Mouse (Mus musculus) small intestine, adult 2 months (tissue): ENCODE data around the gene Dnajc13. TPM values are rescaled to one million over a fixed set of nuclear protein-coding genes. Genes with fewer than 3 reads are reported as not detected.

Experiments
- H3K27ac ChIP-seq: fragments of 200-500 bp; 2 replicates; pipeline ENCODE4 v1.5.1; 2012; ENCODE audit warnings: low read depth, low read length, control low read depth, inconsistent platforms; ENCODE audit not compliant: insufficient read depth
- H3K27me3 ChIP-seq: fragments of 200-500 bp; 2 replicates; pipeline ENCODE4 v1.6.1; 2012; ENCODE audit warnings: mild to moderate bottlenecking, moderate library complexity, low read length, inconsistent platforms; ENCODE audit not compliant: control insufficient read depth, insufficient read depth
- H3K36me3 ChIP-seq: fragments of 200-500 bp; 2 replicates; pipeline ENCODE4 v1.6.1; 2012; ENCODE audit warnings: mild to moderate bottlenecking, low read length, control low read depth, inconsistent platforms; ENCODE audit not compliant: control insufficient read depth, insufficient read depth
- H3K4me1 ChIP-seq: fragments of 200-500 bp; 2 replicates; pipeline ENCODE4 v1.6.1; 2012; ENCODE audit warnings: low read length, inconsistent platforms, mixed read lengths; ENCODE audit not compliant: control insufficient read depth, insufficient read depth, insufficient read length
- H3K4me3 ChIP-seq: fragments of 200-500 bp; 2 replicates; pipeline ENCODE4 v1.5.1; 2012; ENCODE audit warnings: low read depth, mild to moderate bottlenecking, control low read depth, inconsistent platforms, low read length, moderate library complexity
- CTCF ChIP-seq: fragments of 200-500 bp; IDR thresholded peaks from 2 replicates; pipeline ENCODE4 v1.5.1; 2012; ENCODE audit warnings: low read depth, mild to moderate bottlenecking, control low read depth, inconsistent platforms, low read length, moderate library complexity, mixed read lengths; ENCODE audit not compliant: insufficient replicate concordance, insufficient read length; ENCODE audit errors: extremely low read depth
- POLR2A ChIP-seq: fragments of 200-500 bp; IDR thresholded peaks from 2 replicates; pipeline ENCODE4 v1.6.1; 2012; ENCODE audit warnings: low read depth, mild to moderate bottlenecking, control low read depth, inconsistent platforms, low read length, moderate library complexity
- WGBS: fragments of 180-500 bp; shearing (Covaris S2); methylation state at CpG from one replicate; pipeline ENCODE4 v1.1.7; 2018; 5-methylcytosine and 5-hydroxymethylcytosine counted together
- polyA plus RNA-seq: library from polyadenylated mRNA; depleted of rRNA; stranded (reverse); fragments of >200 nt; gene quantifications from 2 replicates; pipeline ENCODE4 v1.2.3, GENCODE M21; 2012

The Dnajc13 gene
- polyA plus RNA-seq, 1 experiment, result 58.5 TPM

DNA sequence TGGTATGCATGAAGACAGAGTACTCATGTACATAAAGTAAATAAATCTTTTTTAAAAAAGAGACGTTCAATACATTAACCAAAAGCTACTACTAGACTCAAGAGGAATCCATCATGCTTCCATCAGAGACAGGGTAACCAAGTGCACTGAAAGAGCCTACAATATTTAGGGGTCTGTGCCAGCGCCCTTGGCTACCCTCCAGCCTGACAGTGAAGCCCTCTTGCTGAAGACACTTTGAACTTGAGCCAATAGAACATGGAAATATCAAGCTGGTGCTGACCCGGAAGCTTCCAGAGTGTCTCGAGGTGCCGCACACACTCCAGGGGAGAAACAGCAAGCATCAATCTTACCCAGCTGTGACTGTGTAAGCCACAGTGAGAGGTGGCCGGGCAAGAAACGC is 22.6 kb downstream of the Dnajc13 start:
- 91% methylated on average over 7 of the region's 7 CpGs for WGBS

DNA sequence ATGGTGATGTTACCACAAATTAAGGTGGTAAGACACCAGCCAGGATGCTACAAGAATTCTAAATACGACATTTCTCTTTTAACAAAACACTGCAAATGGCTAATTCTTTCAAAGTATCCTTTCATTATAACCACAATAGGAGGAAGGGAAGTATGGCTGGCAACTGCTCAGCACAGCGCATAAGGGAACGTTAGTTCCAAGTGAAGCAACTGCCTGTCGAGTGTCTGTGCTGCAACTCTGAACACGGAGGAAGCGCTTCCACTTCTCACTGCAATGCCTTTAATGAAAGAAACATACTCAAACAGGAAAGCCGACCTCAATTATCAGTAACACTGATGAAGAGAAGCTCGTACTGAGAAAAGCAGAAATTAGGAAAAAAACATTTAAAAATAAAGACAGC is 23.7 kb downstream of the Dnajc13 start:
- TF ChIP-seq POLR2A (no peak), CTCF (no peak)
- Histone ChIP-seq H3K4me3 (no peak overlapping the region), H3K27me3 (no peaks in the 10 kb centered on the region), H3K27ac (no peak overlapping the region), H3K4me1 (0 out of 2 replicates have a peak, but pooled peaks cover under 1% of the 10 kb centered on the region), H3K36me3 (peaks cover 34% of the 10 kb centered on the region)
- 81% methylated on average over 8 of the region's 8 CpGs for WGBS

More for the DNA sequence above, 22.6 kb downstream of the Dnajc13 start:
- Histone ChIP-seq H3K27ac (no peak overlapping the region), H3K4me3 (no peak overlapping the region), H3K4me1 (peaks cover 3% of the 10 kb centered on the region; the same call in 1 of the 2 replicates), H3K36me3 (peaks cover 30% of the 10 kb centered on the region), H3K27me3 (no peaks in the 10 kb centered on the region)
- no peak for TF ChIP-seq POLR2A
- no peak for TF ChIP-seq CTCF

DNA sequence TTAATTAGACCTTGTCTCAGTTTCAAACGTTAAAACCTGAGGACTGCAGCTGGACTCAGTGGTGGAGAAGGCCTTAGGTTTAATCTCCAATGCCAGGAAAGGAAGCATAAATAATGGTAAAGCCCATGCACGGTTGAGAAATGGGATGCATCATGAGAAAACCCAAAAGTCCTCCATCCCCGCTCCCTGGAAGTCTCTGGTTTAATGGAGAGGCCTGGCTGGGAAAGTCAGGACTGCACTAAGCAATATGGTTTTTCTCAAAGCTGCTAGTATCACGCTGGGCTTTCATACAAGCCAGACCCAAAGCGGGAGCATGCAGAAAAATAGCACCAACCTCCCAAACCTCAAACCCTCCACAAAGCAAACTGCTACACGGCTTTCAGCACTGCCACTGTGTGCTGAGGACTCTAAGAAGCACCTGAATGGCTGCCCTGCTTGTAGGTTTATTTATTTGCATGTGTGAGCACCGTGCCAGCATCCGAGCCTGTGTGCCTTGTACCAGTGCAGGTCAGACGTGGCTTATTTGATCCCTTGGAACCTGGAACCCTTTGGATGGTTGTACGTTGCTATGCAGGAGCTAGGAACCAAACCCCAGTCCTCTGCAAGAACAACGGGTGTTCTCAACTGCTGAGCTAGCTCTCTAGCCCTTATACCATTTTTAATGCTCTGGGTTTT is 26.3 kb downstream of the Dnajc13 start:
- H3K36me3 ChIP-seq, result peaks cover 50% of the 10 kb centered on the region
- H3K27ac ChIP-seq, result no peak overlapping the region
- no peaks in the 10 kb centered on the region for H3K4me1 ChIP-seq
- 88% methylated on average over 11 of the region's 11 CpGs for WGBS
- TF ChIP-seq POLR2A (no peak), CTCF (no peak)
- H3K27me3 ChIP-seq, result no peaks in the 10 kb centered on the region
- no peak overlapping the region for H3K4me3 ChIP-seq

DNA sequence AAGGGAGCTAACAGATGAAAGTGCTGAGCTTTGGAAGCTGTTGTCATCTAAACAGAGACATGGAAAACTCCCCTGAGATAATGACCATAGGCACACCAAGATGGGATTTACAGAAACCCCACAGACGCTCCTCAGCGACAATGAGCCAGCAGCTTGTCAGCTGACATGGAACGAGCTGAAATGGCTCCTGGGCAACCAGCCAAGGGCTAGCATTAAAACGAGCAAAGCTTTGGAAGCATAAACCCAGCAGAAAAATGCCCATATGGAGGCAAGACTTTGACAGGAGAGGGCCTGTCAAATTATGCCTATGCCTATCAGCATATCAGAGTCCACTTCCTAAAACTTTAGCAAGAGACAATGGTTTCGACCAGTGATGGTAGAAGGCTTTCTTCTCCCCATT is 27.0 kb downstream of the Dnajc13 start:
- Histone ChIP-seq H3K27me3 (no peaks in the 10 kb centered on the region), H3K4me3 (no peak overlapping the region), H3K4me1 (no peaks in the 10 kb centered on the region), H3K36me3 (peaks cover 55% of the 10 kb centered on the region), H3K27ac (no peak overlapping the region)
- 47% methylated on average over 5 of the region's 5 CpGs for whole genome bisulfite sequencing
- TF ChIP-seq POLR2A, result no peak
- no peak for TF ChIP-seq CTCF

GRCm38 (mm10) chr9:104233815-104234214 is 28.9 kb downstream of the Dnajc13 start:
- 51% methylated on average over 1 of the region's 1 CpGs for WGBS

DNA sequence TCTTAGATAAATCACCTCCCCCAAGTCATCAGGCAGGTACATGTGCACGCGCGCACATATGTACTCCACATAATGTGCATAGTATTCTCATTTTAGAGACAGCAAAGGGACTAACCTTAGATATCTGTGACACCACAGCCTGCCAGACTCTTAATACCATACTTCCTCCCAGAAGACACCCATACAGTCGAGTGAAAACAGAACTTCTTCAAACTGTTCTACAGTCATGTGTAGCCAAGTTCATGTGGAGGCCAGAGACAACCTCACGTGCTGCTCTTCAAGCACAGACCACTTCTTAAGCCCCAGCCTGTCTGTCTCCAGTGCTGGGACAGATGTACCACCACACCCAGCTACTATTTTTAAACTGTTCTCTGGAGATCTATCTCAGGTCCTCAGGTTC is 29.7 kb downstream of the Dnajc13 start:
- TF ChIP-seq CTCF (no peak), POLR2A (no peak)
- Histone ChIP-seq H3K4me3 (no peak overlapping the region), H3K27me3 (no peaks in the 10 kb centered on the region), H3K27ac (no peak overlapping the region), H3K36me3 (peaks cover 70% of the 10 kb centered on the region), H3K4me1 (no peaks in the 10 kb centered on the region)
- 91% methylated on average over 5 of the region's 5 CpGs for WGBS

More at GRCm38 (mm10) chr9:104233815-104234214, 28.9 kb downstream of the Dnajc13 start:
- H3K4me1 ChIP-seq, result no peaks in the 10 kb centered on the region
- no peaks in the 10 kb centered on the region for H3K27me3 ChIP-seq
- peaks cover 65% of the 10 kb centered on the region for H3K36me3 ChIP-seq
- no peak overlapping the region for H3K4me3 ChIP-seq
- H3K27ac ChIP-seq, result no peak overlapping the region
- no peak for TF ChIP-seq POLR2A
- no peak for TF ChIP-seq CTCF

- TF ChIP-seq POLR2A (no peak), CTCF (no peak)
- peaks cover 63% of the 10 kb centered on the region for H3K36me3 ChIP-seq
- 72% methylated on average over 3 of the region's 3 CpGs for WGBS
- H3K4me3 ChIP-seq, result no peak overlapping the region
- H3K4me1 ChIP-seq, result no peaks in the 10 kb centered on the region
- H3K27ac ChIP-seq, result no peak overlapping the region
- no peaks in the 10 kb centered on the region for H3K27me3 ChIP-seq
Measured at GRCm38 (mm10) chr9:104232004-104232403, 30.7 kb downstream of the Dnajc13 start.

DNA sequence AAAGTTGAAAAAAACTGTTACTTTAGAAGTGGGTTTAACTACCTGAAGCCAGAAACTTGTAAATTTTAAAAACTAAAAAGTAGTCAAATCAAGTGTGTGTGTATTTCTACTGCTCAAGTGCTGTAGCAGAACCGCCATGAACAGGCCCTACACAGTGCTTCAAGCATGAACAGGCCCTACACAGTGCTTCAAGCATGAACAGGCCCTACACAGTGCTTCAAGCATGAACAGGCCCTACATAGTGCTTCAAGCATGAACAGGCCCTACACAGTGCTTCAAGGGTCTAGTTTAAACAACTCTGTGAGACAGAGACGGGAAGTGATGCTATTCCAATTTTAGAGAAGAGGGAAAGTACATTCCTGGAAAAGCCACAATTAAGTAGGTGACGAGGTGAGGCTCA is 51.3 kb downstream of the Dnajc13 start:
- Histone ChIP-seq H3K4me3 (no peak overlapping the region), H3K27ac (no peak overlapping the region), H3K27me3 (no peaks in the 10 kb centered on the region), H3K36me3 (peaks cover 52% of the 10 kb centered on the region), H3K4me1 (no peaks in the 10 kb centered on the region)
- TF ChIP-seq POLR2A (no peak), CTCF (no peak)
- WGBS, result 91% methylated on average over 3 of the region's 3 CpGs
